Mouse (Mus musculus) limb, embryonic 11.5 days (tissue): ENCODE measurements around the gene Slc37a1. TPM values are rescaled to one million over a fixed set of nuclear protein-coding genes. Genes with fewer than 3 reads are reported as not detected.

Source experiments
- ATAC-seq: fragments of 200-750 bp; cut with Nextera tagmentation; 2 replicates; pipeline ENCODE4 v1.8.0; 2017; ENCODE audit warnings: low read depth; ENCODE audit not compliant: insufficient number of reproducible peaks, low FRiP score, low TSS enrichment
- DNase-seq: peaks from one replicate; pipeline ENCODE4 v3.0.0-alpha.2; 2015; ENCODE audit warnings: low spot score
- H3K27ac ChIP-seq: fragments of 300-500 bp; sonication (generic); replicated peaks from 2 replicates; pipeline ENCODE4 v1.5.1; 2014; ENCODE audit warnings: low read depth, mild to moderate bottlenecking, low read length
- H3K27me3 ChIP-seq: fragments of 300-500 bp; sonication (generic); 2 replicates; pipeline ENCODE4 v1.6.1; 2014; ENCODE audit warnings: mild to moderate bottlenecking, low read length, mixed read lengths; ENCODE audit not compliant: control insufficient read depth, insufficient read depth
- H3K36me3 ChIP-seq: fragments of 300-500 bp; sonication (generic); 2 replicates; pipeline ENCODE4 v1.6.1; 2014; ENCODE audit warnings: mild to moderate bottlenecking, low read length, moderate library complexity, mixed read lengths; ENCODE audit not compliant: control insufficient read depth, insufficient read depth
- H3K4me1 ChIP-seq: fragments of 300-500 bp; sonication (generic); 2 replicates; pipeline ENCODE4 v1.6.1; 2014; ENCODE audit warnings: low read length, mixed read lengths; ENCODE audit not compliant: control insufficient read depth, insufficient read depth
- H3K4me2 ChIP-seq: fragments of 300-500 bp; sonication (generic); 2 replicates; pipeline ENCODE4 v1.6.1; 2014; ENCODE audit warnings: low read depth, mild to moderate bottlenecking, moderate library complexity; ENCODE audit not compliant: severe bottlenecking
- H3K4me3 ChIP-seq: fragments of 300-500 bp; sonication (generic); 2 replicates; pipeline ENCODE4 v1.5.1; 2014; ENCODE audit warnings: low read depth, low read length
- H3K9ac ChIP-seq: fragments of 300-500 bp; sonication (generic); 2 replicates; pipeline ENCODE4 v1.6.1; 2014; ENCODE audit warnings: mild to moderate bottlenecking, low read length
- H3K9me3 ChIP-seq: fragments of 300-500 bp; sonication (generic); 2 replicates; pipeline ENCODE4 v1.6.1; 2016; ENCODE audit warnings: low read length; ENCODE audit not compliant: control insufficient read depth
- WGBS: fragments of 180-500 bp; shearing (Covaris S2); extraction: QIAGEN DNeasy Blood & Tissue Kit; methylation state at CpG from one replicate; pipeline ENCODE4 v1.1.7; 2014; 5-methylcytosine and 5-hydroxymethylcytosine counted together
- polyA plus RNA-seq: library from polyadenylated mRNA; unstranded; fragments of >200 nt; fragmentation: Nextera tagmentation; extraction: Ambion mirVana; gene quantifications from 2 replicates; pipeline ENCODE4 v1.2.1, GENCODE M21; 2014

Gene Slc37a1
- polyA plus RNA-seq, 1 experiment from 2014 or later: 1.7 TPM

GRCm38 (mm10) chr17:31312648-31313047, 26.1 kb downstream of the Slc37a1 start:
- 73% methylated on average over 10 of the region's 10 CpGs for WGBS

DNA sequence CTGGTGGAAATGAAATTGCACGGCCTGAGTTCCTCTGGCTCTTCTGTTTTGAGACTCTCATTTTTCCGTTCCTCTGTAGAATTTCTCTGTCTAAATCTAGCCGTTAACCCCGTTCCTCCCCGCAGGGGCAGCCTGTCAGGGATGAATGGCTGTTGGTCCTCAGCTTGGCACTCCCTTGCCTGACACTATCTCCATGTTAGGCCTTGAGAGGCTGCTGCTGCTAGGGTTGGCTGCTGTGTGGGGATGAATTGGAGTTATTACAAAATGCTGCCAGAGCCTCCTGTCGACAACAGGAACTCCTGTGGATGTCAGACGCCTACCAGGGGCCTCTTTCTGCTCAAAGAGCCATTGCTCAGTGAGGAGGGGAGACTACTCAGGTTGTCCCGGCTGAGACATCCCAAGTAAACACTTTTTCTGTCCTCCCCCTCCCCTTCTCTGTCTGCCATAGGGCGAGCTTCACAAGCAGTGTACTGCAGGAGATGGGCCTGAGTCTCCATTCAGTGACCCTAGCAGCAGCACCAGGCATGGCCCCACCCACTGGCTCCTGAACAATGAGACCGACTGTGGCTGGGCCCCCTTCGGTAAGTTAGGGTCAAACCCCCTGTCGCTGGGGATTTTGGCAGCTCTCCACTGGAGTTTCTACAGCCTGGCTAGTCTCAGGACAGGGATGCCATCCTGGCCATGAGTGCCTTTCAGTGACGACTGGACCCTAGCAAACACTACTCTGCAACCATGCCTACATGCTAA, 28.6 kb downstream of the Slc37a1 start:
- no peaks in the 10 kb centered on the region for H3K9me3 ChIP-seq
- DNase-seq: no peak
- no peak overlapping the region for H3K27ac ChIP-seq
- no peak overlapping the region for H3K9ac ChIP-seq
- no peak overlapping the region for H3K4me3 ChIP-seq
- no peaks in the 10 kb centered on the region for H3K27me3 ChIP-seq
- H3K36me3 ChIP-seq: no peaks in the 10 kb centered on the region
- ATAC-seq: no peak
- no peak overlapping the region for H3K4me2 ChIP-seq
- WGBS: 59% methylated on average over 13 of the region's 13 CpGs
- H3K4me1 ChIP-seq: no peaks in the 10 kb centered on the region

More at GRCm38 (mm10) chr17:31312648-31313047, 26.1 kb downstream of the Slc37a1 start:
- H3K4me1 ChIP-seq: peaks cover 7% of the 10 kb centered on the region
- no peaks in the 10 kb centered on the region for H3K27me3 ChIP-seq
- no peaks in the 10 kb centered on the region for H3K36me3 ChIP-seq
- no peak overlapping the region for H3K4me3 ChIP-seq
- H3K4me2 ChIP-seq: no peak overlapping the region
- ATAC-seq: no peak
- no peak for DNase-seq
- no peak overlapping the region for H3K9ac ChIP-seq
- no peaks in the 10 kb centered on the region for H3K9me3 ChIP-seq
- no peak overlapping the region for H3K27ac ChIP-seq

- WGBS: 89% methylated on average over 6 of the region's 6 CpGs
- no peaks in the 10 kb centered on the region for H3K27me3 ChIP-seq
These were observed 29.4 kb downstream of the Slc37a1 start for GRCm38 (mm10) chr17:31315993-31316392.

GRCm38 (mm10) chr17:31316998-31317397, 30.4 kb downstream of the Slc37a1 start:
- Histone ChIP-seq H3K9me3 (no peaks in the 10 kb centered on the region), H3K9ac (no peak overlapping the region), H3K4me3 (no peak overlapping the region), H3K36me3 (no peaks in the 10 kb centered on the region), H3K27ac (no peak overlapping the region), H3K27me3 (no peaks in the 10 kb centered on the region), H3K4me2 (no peak overlapping the region), H3K4me1 (no peaks in the 10 kb centered on the region)
- no peak for DNase-seq
- 89% methylated on average over 3 of the region's 3 CpGs for WGBS
- no peak for ATAC-seq

More at GRCm38 (mm10) chr17:31315993-31316392, 29.4 kb downstream of the Slc37a1 start:
- H3K36me3 ChIP-seq: no peaks in the 10 kb centered on the region
- H3K27ac ChIP-seq: no peak overlapping the region
- H3K4me2 ChIP-seq: no peak overlapping the region
- H3K4me3 ChIP-seq: no peak overlapping the region
- no peak for DNase-seq
- no peaks in the 10 kb centered on the region for H3K4me1 ChIP-seq
- H3K9ac ChIP-seq: no peak overlapping the region
- ATAC-seq: no peak
- no peaks in the 10 kb centered on the region for H3K9me3 ChIP-seq

- WGBS: 36% methylated on average over 22 of the region's 22 CpGs
- Histone ChIP-seq H3K36me3 (no peaks in the 10 kb centered on the region), H3K9me3 (no peaks in the 10 kb centered on the region), H3K27me3 (no peaks in the 10 kb centered on the region), H3K4me1 (no peaks in the 10 kb centered on the region), H3K4me3 (no peak overlapping the region), H3K27ac (no peak overlapping the region), H3K4me2 (no peak overlapping the region), H3K9ac (no peak overlapping the region)
- DNase-seq (no peak), ATAC-seq (no peak)
These were observed 31.1 kb downstream of the Slc37a1 start for GRCm38 (mm10) chr17:31317521-31318272.

GRCm38 (mm10) chr17:31318906-31319767, 32.5 kb downstream of the Slc37a1 start:
- Histone ChIP-seq H3K9me3 (no peaks in the 10 kb centered on the region), H3K36me3 (no peaks in the 10 kb centered on the region), H3K4me3 (no peak overlapping the region), H3K4me2 (no peak overlapping the region), H3K4me1 (no peaks in the 10 kb centered on the region), H3K27me3 (no peaks in the 10 kb centered on the region), H3K27ac (no peak overlapping the region), H3K9ac (no peak overlapping the region)
- WGBS: 90% methylated on average over 19 of the region's 19 CpGs
- ATAC-seq (no peak), DNase-seq (no peak)

DNA sequence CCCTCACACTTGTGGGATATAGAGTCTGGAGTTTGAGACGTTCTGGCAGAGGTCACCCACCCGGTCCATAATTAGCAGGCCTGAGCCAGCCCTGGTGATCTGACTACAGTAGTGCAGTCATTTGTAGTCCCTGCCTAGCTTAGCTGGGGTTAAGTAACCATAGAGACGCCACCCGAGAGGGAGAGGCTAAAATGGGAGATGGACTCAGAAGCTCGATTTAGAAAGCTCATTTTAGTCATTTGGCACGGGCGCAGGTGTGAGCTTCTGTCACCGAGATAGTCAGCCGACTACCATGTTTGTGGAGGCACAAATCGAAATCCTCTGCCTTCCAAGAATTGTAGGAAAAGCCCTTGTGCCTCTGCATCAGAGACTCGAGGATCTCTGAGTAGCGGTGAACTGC, 34.8 kb downstream of the Slc37a1 start:
- H3K4me1 ChIP-seq: no peaks in the 10 kb centered on the region; the same call in 1 of the 2 replicates
- H3K27me3 ChIP-seq: no peaks in the 10 kb centered on the region
- ATAC-seq: no peak
- H3K27ac ChIP-seq: no peak overlapping the region
- no peak overlapping the region for H3K4me2 ChIP-seq
- no peaks in the 10 kb centered on the region for H3K9me3 ChIP-seq
- no peak for DNase-seq
- no peaks in the 10 kb centered on the region for H3K36me3 ChIP-seq
- H3K9ac ChIP-seq: no peak overlapping the region
- 77% methylated on average over 12 of the region's 12 CpGs for whole genome bisulfite sequencing
- no peak overlapping the region for H3K4me3 ChIP-seq

- H3K9me3 ChIP-seq: no peaks in the 10 kb centered on the region
- no peaks in the 10 kb centered on the region for H3K36me3 ChIP-seq
- H3K4me1 ChIP-seq: no peaks in the 10 kb centered on the region; the same call in 1 of the 2 replicates
- DNase-seq: no peak
- H3K9ac ChIP-seq: no peak overlapping the region
- H3K27ac ChIP-seq: no peak overlapping the region
- H3K27me3 ChIP-seq: no peaks in the 10 kb centered on the region
- H3K4me3 ChIP-seq: no peak overlapping the region
- no peak for ATAC-seq
- whole genome bisulfite sequencing: 83% methylated on average over 4 of the region's 4 CpGs
- H3K4me2 ChIP-seq: no peak overlapping the region
These were observed 35.9 kb downstream of the Slc37a1 start for GRCm38 (mm10) chr17:31322446-31322845.
